Mouse (Mus musculus) kidney, postnatal 0 days (tissue): Measurements from ENCODE around the gene Mrpl18. TPM values are rescaled to one million over a fixed set of nuclear protein-coding genes. Genes with fewer than 3 reads are reported as not detected.

Experiments
- ATAC-seq: fragments of 200-750 bp; cut with Nextera tagmentation; replicated peaks from 2 replicates; pipeline ENCODE4 v1.8.0; 2017; ENCODE audit warnings: low read depth, moderate number of reproducible peaks, moderate TSS enrichment, moderate library complexity; ENCODE audit not compliant: low FRiP score
- DNase-seq: peaks from one replicate; pipeline ENCODE4 v3.0.0-alpha.2; 2016; ENCODE audit warnings: low spot score
- H3K27ac ChIP-seq: fragments of 300-500 bp; sonication (generic); 2 replicates; pipeline ENCODE4 v1.5.1; 2014; ENCODE audit warnings: mild to moderate bottlenecking
- H3K27me3 ChIP-seq: fragments of 300-500 bp; sonication (generic); 2 replicates; pipeline ENCODE4 v1.6.1; 2014; ENCODE audit warnings: low read length, mixed read lengths; ENCODE audit not compliant: insufficient read depth
- H3K36me3 ChIP-seq: fragments of 300-500 bp; sonication (generic); 2 replicates; pipeline ENCODE4 v1.6.1; 2014; ENCODE audit warnings: low read length, mixed read lengths; ENCODE audit not compliant: insufficient read depth
- H3K4me1 ChIP-seq: fragments of 300-500 bp; sonication (generic); replicated peaks from 2 replicates; pipeline ENCODE4 v1.6.1; 2014; ENCODE audit warnings: antibody characterized with exemption, low read length, mixed read lengths; ENCODE audit not compliant: insufficient read depth
- H3K4me2 ChIP-seq: fragments of 300-500 bp; sonication (generic); 2 replicates; pipeline ENCODE4 v1.6.1; 2014; ENCODE audit warnings: mild to moderate bottlenecking, low read length, moderate library complexity, mixed read lengths
- H3K4me3 ChIP-seq: fragments of 300-500 bp; sonication (generic); replicated peaks from 2 replicates; pipeline ENCODE4 v1.5.1; 2014; ENCODE audit warnings: low read depth, low read length
- H3K9ac ChIP-seq: fragments of 300-500 bp; sonication (generic); 2 replicates; pipeline ENCODE4 v1.6.1; 2014; ENCODE audit warnings: low read depth, low read length
- H3K9me3 ChIP-seq: fragments of 300-500 bp; sonication (generic); replicated peaks from 2 replicates; pipeline ENCODE4 v1.6.1; 2016; ENCODE audit warnings: low read length, inconsistent platforms, mixed read lengths
- CTCF ChIP-seq: IDR thresholded peaks from 2 replicates; pipeline ENCODE4 v1.5.1; 2016; ENCODE audit warnings: antibody characterized with exemption, low read depth, mild to moderate bottlenecking, moderate library complexity
- WGBS: fragments of 180-500 bp; shearing (Covaris S2); extraction: QIAGEN DNeasy Blood & Tissue Kit; methylation state at CpG from one replicate; pipeline ENCODE4 v1.1.7; 2014; 5-methylcytosine and 5-hydroxymethylcytosine counted together
- microRNA-seq: library from miRNA; unstranded; fragments of <30 nt; microRNA quantifications from one replicate; pipeline ENCODE4, GENCODE M21; 2016
- polyA plus RNA-seq: library from polyadenylated mRNA; unstranded; fragments of >200 nt; fragmentation: Nextera tagmentation; extraction: Ambion mirVana; gene quantifications from 2 replicates; pipeline ENCODE4 v1.2.1, GENCODE M21; 2015

Mrpl18 gene
- polyA plus RNA-seq, 1 experiment from 2014 or later, result 133 TPM

DNA sequence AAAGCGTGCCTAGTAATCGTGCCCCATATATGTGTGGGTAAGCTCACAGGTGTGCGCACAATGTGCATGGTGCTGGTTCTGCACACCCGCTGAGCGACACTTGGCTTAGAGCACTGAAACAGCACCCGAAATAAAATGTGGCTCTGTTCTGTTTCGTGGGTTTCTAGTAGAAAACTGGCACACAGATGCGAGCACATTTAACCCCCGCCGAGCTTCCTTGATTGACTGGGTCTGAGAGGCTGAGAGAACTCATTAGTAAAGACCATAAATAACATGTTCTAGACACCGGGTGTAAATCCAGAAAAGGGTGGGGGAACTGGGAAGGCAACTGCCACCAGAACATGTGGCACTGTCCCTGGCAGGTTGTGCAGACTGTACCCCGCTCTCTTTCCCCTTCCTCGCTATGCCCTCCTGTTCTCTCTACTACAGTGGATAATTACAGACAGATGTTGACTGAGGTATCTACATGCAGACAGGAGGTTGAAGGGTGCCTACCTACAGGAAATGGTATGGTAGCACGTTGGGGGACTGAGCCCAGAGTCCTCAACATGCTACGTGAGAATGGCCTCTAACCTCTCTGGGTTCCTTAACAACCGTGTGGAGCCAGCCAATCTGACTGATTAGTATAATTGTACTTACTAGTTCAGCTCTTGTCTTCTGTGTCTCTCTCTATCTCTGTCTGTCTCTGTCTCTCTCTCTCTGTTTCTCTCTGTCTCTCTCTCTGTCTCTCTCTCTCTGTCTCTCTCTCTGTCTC, 43.7 kb downstream of the Mrpl18 start:
- no peak overlapping the region for H3K27ac ChIP-seq
- H3K36me3 ChIP-seq, result no peaks in the 10 kb centered on the region
- H3K4me1 ChIP-seq, result no peaks in the 10 kb centered on the region
- TF ChIP-seq CTCF, result no peak
- DNase-seq (no peak), ATAC-seq (no peak)
- no peaks in the 10 kb centered on the region for H3K27me3 ChIP-seq
- H3K4me2 ChIP-seq, result no peak overlapping the region
- H3K9me3 ChIP-seq, result no peaks in the 10 kb centered on the region
- WGBS, result 48% methylated on average over 16 of the region's 16 CpGs
- H3K9ac ChIP-seq, result no peak overlapping the region
- H3K4me3 ChIP-seq, result no peak overlapping the region

DNA sequence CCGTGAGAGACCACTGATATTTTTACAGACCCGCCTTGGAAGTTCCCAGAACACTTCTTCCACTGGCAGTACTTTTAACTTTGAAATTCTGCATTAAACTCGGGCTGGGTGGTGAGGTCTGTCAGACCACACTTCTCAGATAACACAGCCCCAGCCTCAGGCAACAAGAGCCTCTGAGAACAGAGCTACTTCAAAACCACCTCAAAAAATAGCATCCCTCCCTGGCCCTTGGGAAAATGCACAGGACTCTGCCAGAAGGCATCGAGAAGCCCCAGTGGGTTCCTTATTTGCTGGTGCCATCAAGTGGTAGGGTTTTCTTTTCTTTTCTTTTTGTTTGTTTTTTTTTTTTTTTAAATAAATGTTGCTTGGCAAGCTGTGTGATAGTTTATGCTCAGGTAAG, 47.5 kb downstream of the Mrpl18 start:
- Histone ChIP-seq H3K9ac (no peak overlapping the region), H3K4me1 (no peaks in the 10 kb centered on the region), H3K27me3 (no peaks in the 10 kb centered on the region), H3K9me3 (no peaks in the 10 kb centered on the region), H3K27ac (no peak overlapping the region), H3K4me3 (no peak overlapping the region), H3K36me3 (no peaks in the 10 kb centered on the region), H3K4me2 (no peak overlapping the region)
- 18% methylated on average over 4 of the region's 4 CpGs for WGBS
- TF ChIP-seq CTCF, result peak; percentile 14; the same call in 1 of the 2 replicates
- DNase-seq, result no peak
- no peak for ATAC-seq

DNA sequence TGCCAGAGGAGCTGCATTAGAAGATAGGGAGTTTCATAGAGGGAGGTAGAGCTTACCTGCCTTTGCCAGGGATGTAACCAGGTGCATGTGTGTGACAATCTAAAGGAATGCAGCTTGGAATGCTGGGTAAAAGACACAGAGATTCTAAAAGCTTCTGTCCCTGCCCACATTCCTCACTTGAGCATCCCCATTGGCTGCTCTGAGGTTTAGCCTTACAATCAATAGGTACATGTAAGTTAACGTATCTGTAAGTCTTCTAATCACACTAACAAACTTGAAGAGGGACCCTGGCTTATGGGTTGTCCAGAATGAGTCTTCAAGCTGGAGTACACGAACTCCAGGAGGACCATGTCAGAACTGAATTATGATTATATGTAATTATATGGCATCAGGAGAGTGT, 48.1 kb downstream of the Mrpl18 start, which contains the start of gene Mas1:
Gene Mas1 (minus strand): TSS at position 101 of the 400 bp plus-strand sequence.
- ATAC-seq (no peak), DNase-seq (no peak)
- H3K27ac ChIP-seq, result no peak within 1 kb of the TSS
- H3K4me2 ChIP-seq, result no peak within 1 kb of the TSS
- WGBS, result 46% methylated on average over 2 of the region's 2 CpGs
- no peaks in the 10 kb centered on the region for H3K9me3 ChIP-seq
- TF ChIP-seq CTCF, result no peak
- no peaks in the 10 kb centered on the region for H3K36me3 ChIP-seq
- H3K27me3 ChIP-seq, result no peaks in the 10 kb centered on the region
- H3K9ac ChIP-seq, result no peak within 1 kb of the TSS
- H3K4me3 ChIP-seq, result no peak within 1 kb of the TSS
- H3K4me1 ChIP-seq, result no peaks in the 10 kb centered on the region

DNA sequence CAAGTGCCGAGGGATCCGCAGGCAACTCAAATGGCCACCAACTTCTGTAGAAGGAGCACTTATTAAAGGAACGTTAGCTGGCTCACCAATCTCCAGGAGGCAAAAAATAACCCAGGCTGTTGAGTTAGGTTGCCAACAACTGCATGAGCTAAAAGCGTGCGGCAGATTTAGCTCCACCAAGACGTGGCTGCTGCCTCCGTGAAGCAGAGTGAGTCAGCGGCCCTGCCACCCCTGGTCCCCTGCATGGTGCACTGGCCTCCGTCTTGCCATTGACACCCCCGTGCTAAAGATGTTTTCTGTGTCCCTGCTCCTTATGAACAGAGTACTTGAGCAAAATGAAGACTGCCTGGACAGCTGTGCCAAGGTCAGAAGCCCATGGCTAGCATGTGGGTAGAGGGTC, 49.3 kb downstream of the Mrpl18 start:
- H3K36me3 ChIP-seq, result no peaks in the 10 kb centered on the region
- H3K27ac ChIP-seq, result no peak overlapping the region
- H3K4me1 ChIP-seq, result no peaks in the 10 kb centered on the region
- H3K4me2 ChIP-seq, result no peak overlapping the region
- ATAC-seq, result no peak
- H3K9ac ChIP-seq, result no peak overlapping the region
- no peaks in the 10 kb centered on the region for H3K9me3 ChIP-seq
- DNase-seq, result no peak
- WGBS, result 83% methylated on average over 10 of the region's 10 CpGs
- no peaks in the 10 kb centered on the region for H3K27me3 ChIP-seq
- no peak overlapping the region for H3K4me3 ChIP-seq
- TF ChIP-seq CTCF, result no peak

DNA sequence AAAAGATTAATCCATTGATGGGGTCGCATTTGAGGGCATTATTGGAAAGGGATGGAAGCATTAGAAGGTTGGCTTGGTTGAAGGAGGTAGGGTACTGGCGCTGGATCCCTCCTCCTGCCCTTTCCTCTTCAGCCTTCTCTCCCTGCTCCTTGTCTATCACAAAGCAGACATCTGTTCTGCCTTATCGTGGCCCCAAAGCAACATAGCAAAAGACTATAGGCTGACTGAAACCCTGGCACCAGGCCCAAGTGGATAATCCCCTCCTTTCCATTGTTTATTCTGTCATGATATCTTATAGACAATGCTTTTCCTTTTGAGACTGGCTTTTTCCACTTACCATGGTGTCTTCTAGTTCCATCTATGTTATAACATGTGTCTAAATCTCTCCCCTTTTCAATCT, 50.7 kb downstream of the Mrpl18 start:
- Histone ChIP-seq H3K27me3 (no peaks in the 10 kb centered on the region), H3K9me3 (no peaks in the 10 kb centered on the region), H3K27ac (no peak overlapping the region), H3K4me1 (no peaks in the 10 kb centered on the region), H3K4me2 (no peak overlapping the region), H3K36me3 (no peaks in the 10 kb centered on the region), H3K4me3 (no peak overlapping the region), H3K9ac (no peak overlapping the region)
- DNase-seq (no peak), ATAC-seq (no peak)
- WGBS, result 82% methylated on average over 3 of the region's 3 CpGs
- TF ChIP-seq CTCF, result no peak

DNA sequence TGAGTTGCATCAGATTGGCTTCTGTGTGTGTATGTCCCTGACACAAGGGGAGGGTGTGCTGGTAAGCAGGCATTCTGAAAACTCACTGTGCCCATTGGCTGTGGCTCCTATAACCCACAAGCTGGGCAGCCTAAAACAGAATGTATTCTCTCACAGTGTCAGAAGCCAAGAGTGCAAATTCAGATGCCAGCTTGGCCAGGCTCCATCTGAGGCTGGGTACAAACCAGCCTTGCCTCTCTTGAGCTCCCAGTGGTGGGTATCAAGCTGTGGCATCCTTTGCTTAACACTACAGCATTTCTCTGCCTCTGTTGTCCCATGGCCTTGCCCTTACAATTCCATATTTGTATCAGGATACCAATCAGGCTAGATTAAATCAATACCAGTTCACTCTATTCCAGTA, 52.0 kb downstream of the Mrpl18 start:
- Histone ChIP-seq H3K27me3 (no peaks in the 10 kb centered on the region), H3K4me2 (no peak overlapping the region), H3K9me3 (no peaks in the 10 kb centered on the region), H3K36me3 (no peaks in the 10 kb centered on the region), H3K9ac (no peak overlapping the region), H3K4me3 (no peak overlapping the region), H3K4me1 (no peaks in the 10 kb centered on the region), H3K27ac (no peak overlapping the region)
- TF ChIP-seq CTCF, result no peak
- ATAC-seq (no peak), DNase-seq (no peak)

Small RNAs within 50 kb of the gene (microRNA-seq; reads per million reads assigned to microRNA genes)
- gene Gm24085, result not detected

Other genes with a start within 250 kb of the Mrpl18 start
- 57.4 and 70.3 TPM in 2 replicates for gene Slc22a1, start 240.5 kb downstream of the Mrpl18 start, polyA plus RNA-seq
- 16.1 and 16.7 TPM in 2 replicates for gene Igf2r, start 146.7 kb downstream of the Mrpl18 start, polyA plus RNA-seq
- 0.20 and 0.75 TPM in 2 replicates for gene Mas1, start 48.2 kb downstream of the Mrpl18 start, polyA plus RNA-seq
- gene Mrgprh, start 40.3 kb downstream of the Mrpl18 start, polyA plus RNA-seq, result not detected in 2 replicates
- 0.59 and 1.1 TPM in 2 replicates for gene Pnldc1, start 6.1 kb downstream of the Mrpl18 start, polyA plus RNA-seq
- 304 and 328 TPM in 2 replicates for gene Tcp1, start 644 bp downstream of the Mrpl18 start, polyA plus RNA-seq
- gene Acat3, start 24.3 kb upstream of the Mrpl18 start, polyA plus RNA-seq, result 4.4 and 5.4 TPM in 2 replicates
- gene Acat2, start 44.4 kb upstream of the Mrpl18 start, polyA plus RNA-seq, result 103 and 119 TPM in 2 replicates
- 143 and 150 TPM in 2 replicates for gene Wtap, start 77.8 kb upstream of the Mrpl18 start, polyA plus RNA-seq
- gene Sod2, start 90.5 kb upstream of the Mrpl18 start, polyA plus RNA-seq, result 295 and 310 TPM in 2 replicates
- 0.10 and 0.12 TPM in 2 replicates for gene Gpr31b, start 136.0 kb upstream of the Mrpl18 start, polyA plus RNA-seq
- 0.16 and 0.23 TPM in 2 replicates for gene Tcp10b, start 144.8 kb upstream of the Mrpl18 start, polyA plus RNA-seq
- gene Unc93a, start 215.5 kb upstream of the Mrpl18 start, polyA plus RNA-seq, result not detected in 2 replicates